Mouse (Mus musculus) C2C12 (cell line): Measurements from ENCODE around the gene Ganc. TPM values are rescaled to one million over a fixed set of nuclear protein-coding genes. Genes with fewer than 3 reads are reported as not detected.

Source experiments
- H3K27me3 ChIP-seq: one replicate; pipeline ENCODE4 v1.6.1; 2011; ENCODE audit not compliant: control insufficient read depth, insufficient read depth, insufficient read length
- H3K36me3 ChIP-seq: one replicate; pipeline ENCODE4 v1.6.1; 2011; ENCODE audit not compliant: control insufficient read depth, insufficient read depth
- H3K4me3 ChIP-seq: one replicate; pipeline ENCODE4 v1.5.1; 2011; ENCODE audit warnings: mild to moderate bottlenecking, control low read depth; ENCODE audit not compliant: poor library complexity, insufficient read depth, severe bottlenecking
- H3K79me2 ChIP-seq: one replicate; pipeline ENCODE4 v1.6.1; 2011; ENCODE audit not compliant: control insufficient read depth, insufficient read depth
- H3K79me3 ChIP-seq: one replicate; pipeline ENCODE4 v1.6.1; 2011; ENCODE audit warnings: low read depth, control low read depth
- H3ac ChIP-seq: one replicate; pipeline ENCODE3; 2011; ENCODE audit warnings: low read depth; ENCODE audit not compliant: control insufficient read depth, insufficient read length
- CEBPB ChIP-seq: IDR thresholded peaks from one replicate; pipeline ENCODE4 v1.6.1; 2011; ENCODE audit warnings: low read depth, mild to moderate bottlenecking, control low read depth, moderate library complexity
- CTCF ChIP-seq: IDR thresholded peaks from one replicate; pipeline ENCODE4 v1.5.1; 2011; ENCODE audit not compliant: control insufficient read depth, insufficient read depth, insufficient read length
- FOSL1 ChIP-seq: IDR thresholded peaks from one replicate; pipeline ENCODE4 v1.8.0; 2011; ENCODE audit warnings: mild to moderate bottlenecking, low read length; ENCODE audit not compliant: poor library complexity, insufficient read depth, severe bottlenecking
- MAX ChIP-seq: IDR thresholded peaks from one replicate; pipeline ENCODE4 v1.6.1; 2011; ENCODE audit warnings: mild to moderate bottlenecking, control low read depth
- MYOD1 ChIP-seq: IDR thresholded peaks from one replicate; pipeline ENCODE4 v1.6.1; 2011; ENCODE audit warnings: low read depth; ENCODE audit not compliant: control insufficient read depth, insufficient read length
- MYOG ChIP-seq: IDR thresholded peaks from one replicate; pipeline ENCODE4 v1.6.1; 2011; ENCODE audit not compliant: control insufficient read depth, insufficient read length; ENCODE audit errors: extremely low read depth
- USF1 ChIP-seq: IDR thresholded peaks from one replicate; pipeline ENCODE4 v1.6.1; 2011; ENCODE audit warnings: low read depth, mild to moderate bottlenecking, control low read depth, moderate library complexity
- polyA plus RNA-seq: library from polyadenylated mRNA; unstranded; fragments of >200 nt; fragmentation: generic; extraction: Trizol; gene quantifications from one replicate; pipeline ENCODE4 v1.2.1, GENCODE M21; 2012; ENCODE audit warnings: missing spikeins

The Ganc gene
- polyA plus RNA-seq, 1 experiment, result 2.3 TPM

DNA sequence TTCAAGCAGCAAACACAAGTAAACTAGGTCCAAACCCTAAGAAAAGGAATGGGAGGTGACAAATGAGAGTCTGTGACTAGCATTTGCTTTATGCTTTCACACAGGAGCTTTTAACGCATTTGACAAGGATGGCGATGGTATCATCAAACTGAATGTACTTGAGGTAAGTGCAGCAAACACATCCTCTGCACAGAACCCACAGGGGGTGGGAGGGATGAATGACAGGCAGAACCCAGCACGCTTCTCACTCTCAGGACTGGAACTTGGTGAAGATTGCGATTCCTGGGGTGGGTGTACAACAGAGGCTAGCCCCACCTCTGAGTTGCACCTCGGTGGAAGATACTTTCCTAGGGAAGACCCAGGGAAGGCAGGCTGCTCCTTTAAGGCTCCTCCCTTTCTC, 100.3 kb downstream of the Ganc start:
- Histone ChIP-seq H3ac (no peak overlapping the region), H3K27me3 (no peaks in the 10 kb centered on the region), H3K79me2 (no peaks in the 10 kb centered on the region), H3K4me3 (no peak overlapping the region), H3K36me3 (peaks cover 19% of the 10 kb centered on the region), H3K79me3 (no peaks in the 10 kb centered on the region)
- TF ChIP-seq MYOG (no peak), CTCF (no peak), FOSL1 (no peak), MAX (no peak), CEBPB (no peak), MYOD1 (no peak), USF1 (no peak)

Other genes with a start within 250 kb of the Ganc start
- 60.1 TPM for gene Ehd4, start 249.3 kb upstream of the Ganc start, polyA plus RNA-seq
- not detected for gene Pla2g4e, start 158.6 kb upstream of the Ganc start, polyA plus RNA-seq
- not detected for gene Pla2g4d, start 114.7 kb upstream of the Ganc start, polyA plus RNA-seq
- not detected for gene Pla2g4f, start 89.7 kb upstream of the Ganc start, polyA plus RNA-seq
- gene Vps39, start 50.8 kb upstream of the Ganc start, polyA plus RNA-seq, result 12.3 TPM
- gene Tmem87a, start 217 bp downstream of the Ganc start, polyA plus RNA-seq, result 9.8 TPM
- 1.8 TPM for gene Capn3, start 52.1 kb downstream of the Ganc start, polyA plus RNA-seq
- 39.2 TPM for gene Zfp106, start 159.9 kb downstream of the Ganc start, polyA plus RNA-seq
- gene Snap23, start 163.8 kb downstream of the Ganc start, polyA plus RNA-seq, result 9.4 TPM
- gene Haus2, start 205.5 kb downstream of the Ganc start, polyA plus RNA-seq, result 4.1 TPM
- 8.0 TPM for gene Lrrc57, start 205.6 kb downstream of the Ganc start, polyA plus RNA-seq
- 2.7 TPM for gene Stard9, start 225.2 kb downstream of the Ganc start, polyA plus RNA-seq